Mouse (Mus musculus): Measurements from ENCODE around the gene Lbhd1.
"Not testable (repeated sequence)": the region's sequence is repeated elsewhere in the genome, so short reads cannot be mapped to it uniquely, and the experiment has no call there.

The Lbhd1 gene

GRCm38 (mm10) chr19:8883616-8884015 is at the start of gene Lbhd1, which contains the start of gene Gm49403:
TSS of gene Lbhd1 (plus strand) at chr19:8883732.
TSS of gene Gm49403 (plus strand) at chr19:8883930.
- DNase-seq = no peak

GRCm38 (mm10) chr19:8836327-8836726 is 47.2 kb upstream of the Lbhd1 start:
- not testable (repeated sequence) for DNase-seq

- peak; percentile 82 for DNase-seq
Observed at GRCm38 (mm10) chr19:8837251-8837791, 46.2 kb upstream of the Lbhd1 start, which contains the start of gene Bscl2. TSS of gene Bscl2 (plus strand) at chr19:8837467.

GRCm38 (mm10) chr19:8838041-8838730 is 45.3 kb upstream of the Lbhd1 start:
- peak; percentile 33 for DNase-seq

- DNase-seq = no peak
Observed at GRCm38 (mm10) chr19:8839103-8839907, 44.2 kb upstream of the Lbhd1 start, which contains the start of gene Gng3. TSS of gene Gng3 (minus strand) at chr19:8839194.

- peak; percentile 81 for DNase-seq
Observed at GRCm38 (mm10) chr19:8839908-8840791, 43.4 kb upstream of the Lbhd1 start.

- no peak for DNase-seq
Observed at GRCm38 (mm10) chr19:8841012-8841411, 42.5 kb upstream of the Lbhd1 start.

- peak; percentile 38 for DNase-seq
Observed at GRCm38 (mm10) chr19:8842961-8843360, 40.6 kb upstream of the Lbhd1 start.

- DNase-seq = peak; percentile 90
Observed at GRCm38 (mm10) chr19:8844371-8845129, 39.0 kb upstream of the Lbhd1 start.

GRCm38 (mm10) chr19:8848356-8848755 is 35.2 kb upstream of the Lbhd1 start:
- DNase-seq = no peak

GRCm38 (mm10) chr19:8850402-8850901 is 33.1 kb upstream of the Lbhd1 start, which contains the start of gene Lrrn4cl:
TSS of gene Lrrn4cl (plus strand) at chr19:8850768.
- no peak for DNase-seq

GRCm38 (mm10) chr19:8851639-8852038 is 31.9 kb upstream of the Lbhd1 start:
- peak; percentile 26 for DNase-seq

- no peak for DNase-seq
Observed at GRCm38 (mm10) chr19:8852236-8852928, 31.1 kb upstream of the Lbhd1 start.

GRCm38 (mm10) chr19:8853117-8853516 is 30.4 kb upstream of the Lbhd1 start:
- no peak for DNase-seq

- peak; percentile 75 for DNase-seq
Observed at GRCm38 (mm10) chr19:8857689-8858088, 25.8 kb upstream of the Lbhd1 start.

GRCm38 (mm10) chr19:8859018-8859417 is 24.5 kb upstream of the Lbhd1 start:
- DNase-seq = peak; percentile 52

GRCm38 (mm10) chr19:8864265-8864664 is 19.3 kb upstream of the Lbhd1 start:
- no peak for DNase-seq

GRCm38 (mm10) chr19:8870381-8870780 is 13.2 kb upstream of the Lbhd1 start:
- DNase-seq = not testable (repeated sequence)

- DNase-seq = no peak
Observed at GRCm38 (mm10) chr19:8870838-8871237, 12.7 kb upstream of the Lbhd1 start.

- peak; percentile 96 for DNase-seq
Observed at GRCm38 (mm10) chr19:8871267-8872186, 12.0 kb upstream of the Lbhd1 start, which contains the start of gene Ubxn1. TSS of gene Ubxn1 (plus strand) at chr19:8871496.
